Mouse (Mus musculus) kidney, adult 18-20 months (tissue): ENCODE measurements around the gene Cnga1.

Source experiments
- DNase-seq: peaks from one replicate; pipeline ENCODE4 v3.0.0; 2021

Cnga1 gene

GRCm38 (mm10) chr5:72644175-72644574 lies at the start of gene Cnga1:
Gene Cnga1 (minus strand): TSS chr5:72644275.
- DNase-seq: no peak

GRCm38 (mm10) chr5:72690516-72690915 lies 46.4 kb upstream of the Cnga1 start:
- DNase-seq: no peak

GRCm38 (mm10) chr5:72689556-72689955 lies 45.5 kb upstream of the Cnga1 start:
- DNase-seq: no peak

GRCm38 (mm10) chr5:72681451-72681850 lies 37.4 kb upstream of the Cnga1 start:
- no peak for DNase-seq

GRCm38 (mm10) chr5:72674994-72675542 lies 31.0 kb upstream of the Cnga1 start:
- no peak for DNase-seq

- DNase-seq: no peak
These were observed 27.1 kb upstream of the Cnga1 start for GRCm38 (mm10) chr5:72671017-72671699.

GRCm38 (mm10) chr5:72668351-72668750 lies 24.3 kb upstream of the Cnga1 start:
- DNase-seq: no peak

- no peak for DNase-seq
These were observed 22.4 kb upstream of the Cnga1 start for GRCm38 (mm10) chr5:72666428-72666827.

- peak; percentile 64 for DNase-seq
These were observed 21.2 kb upstream of the Cnga1 start for GRCm38 (mm10) chr5:72665281-72665680.

- no peak for DNase-seq
These were observed 20.8 kb upstream of the Cnga1 start for GRCm38 (mm10) chr5:72664854-72665253.

- no peak for DNase-seq
These were observed 20.1 kb upstream of the Cnga1 start for GRCm38 (mm10) chr5:72664126-72664525.

- no peak for DNase-seq
These were observed 17.1 kb upstream of the Cnga1 start for GRCm38 (mm10) chr5:72661051-72661781.

GRCm38 (mm10) chr5:72658375-72658774 lies 14.3 kb upstream of the Cnga1 start:
- DNase-seq: no peak

GRCm38 (mm10) chr5:72656270-72656791 lies 12.3 kb upstream of the Cnga1 start:
- no peak for DNase-seq

GRCm38 (mm10) chr5:72653068-72653674 lies 9.1 kb upstream of the Cnga1 start:
- no peak for DNase-seq

- no peak for DNase-seq
These were observed 5.1 kb upstream of the Cnga1 start for GRCm38 (mm10) chr5:72648987-72649735.

GRCm38 (mm10) chr5:72647958-72648595 lies 4.0 kb upstream of the Cnga1 start:
- no peak for DNase-seq

- DNase-seq: peak; percentile 29
These were observed 3.4 kb upstream of the Cnga1 start, which contains the start of gene Nipal1 for GRCm38 (mm10) chr5:72647418-72647907. Gene Nipal1 (plus strand): TSS chr5:72647795.

- no peak for DNase-seq
These were observed 2.9 kb upstream of the Cnga1 start for GRCm38 (mm10) chr5:72646996-72647395.

- no peak for DNase-seq
These were observed 2.1 kb upstream of the Cnga1 start for GRCm38 (mm10) chr5:72646131-72646530.

GRCm38 (mm10) chr5:72643655-72644054 lies 420 bp downstream of the Cnga1 start:
- no peak for DNase-seq

- DNase-seq: no peak
These were observed 4.0 kb downstream of the Cnga1 start for GRCm38 (mm10) chr5:72640072-72640471.
